ENCODE assay signal across 8 mouse cellular contexts in the genomic region with DNA sequence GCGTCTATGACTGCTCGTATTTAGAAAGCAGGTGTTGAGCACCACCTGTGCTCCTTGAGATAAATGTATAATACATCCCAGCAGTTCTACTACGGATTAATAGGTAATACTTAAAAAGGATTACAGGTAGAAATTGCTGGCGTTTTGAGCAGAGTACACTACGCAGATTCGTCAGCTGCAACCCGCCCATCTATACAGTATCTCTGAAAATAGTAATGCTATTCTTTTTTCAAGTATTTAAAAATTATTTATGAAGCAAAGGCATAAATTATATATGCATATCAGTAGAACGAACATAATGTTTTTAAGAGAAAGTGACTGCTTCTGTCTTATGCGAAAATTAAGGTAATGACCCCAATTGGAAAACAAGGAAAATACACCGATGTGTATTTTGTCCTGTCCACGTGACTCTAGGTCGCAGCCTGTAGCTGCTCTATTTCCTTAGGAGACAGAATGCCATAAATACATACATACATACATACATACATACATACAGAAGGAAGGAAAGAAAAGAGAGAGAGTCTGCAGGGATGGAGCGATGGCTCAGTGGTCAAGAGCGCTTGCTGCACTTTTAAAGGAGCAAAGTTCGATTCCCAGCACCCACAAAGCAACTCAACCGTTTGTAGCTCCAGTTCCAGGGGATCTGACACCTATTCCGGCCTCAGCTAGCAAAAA. TPM values are rescaled to one million over a fixed set of nuclear protein-coding genes. Genes with fewer than 3 reads are reported as not detected.
DNase-seq lines count a peak whose midpoint lies in the region; ATAC-seq lines count a peak whose summit lies in the region.

No protein-coding gene starts in this region.

- peak overlapping the region; percentile 43 for H3K4me2 ChIP-seq in neural tube, embryonic 14.5 days (ENCODE audit: low read depth, low read length)

- peaks cover 17% of the 10 kb centered on the region for H3K4me1 ChIP-seq in limb, embryonic 10.5 days
- H3K4me1 ChIP-seq in neural tube, embryonic 14.5 days (ENCODE audit: control insufficient read depth, insufficient read depth, low read length): peaks cover 8% of the 10 kb centered on the region; the same call in 1 of the 2 replicates

- peak; percentile 52 for DNase-seq in embryo, embryonic 10 days (ENCODE audit: low spot score)
- DNase-seq in embryo, embryonic 11 days: no peak
- DNase-seq in urinary bladder, postnatal 14 days (ENCODE audit: low spot score): peak; percentile 7
- DNase-seq in urinary bladder, postnatal 4 days (ENCODE audit: low spot score in 2 of 2): no peak
- no peak for DNase-seq in limb, embryonic 10.5 days (ENCODE audit: low spot score)
- no peak for DNase-seq in right cerebral cortex, postnatal 4 days
- DNase-seq in cerebellum, adult 9-11 months: no peak

- H3K9me3 ChIP-seq in limb, embryonic 10.5 days (replicated peaks): no peaks in the 10 kb centered on the region
- H3K9me3 ChIP-seq in neural tube, embryonic 14.5 days (ENCODE audit: control insufficient read depth, low read length): no peaks in the 10 kb centered on the region

- under 1% methylated on average over 17 of the region's 17 CpGs for WGBS in limb, embryonic 10.5 days
- WGBS in neural tube, embryonic 14.5 days: under 1% methylated on average over 17 of the region's 17 CpGs

- H3K9ac ChIP-seq in neural tube, embryonic 14.5 days (replicated peaks; ENCODE audit: low read depth, low read length): no peak overlapping the region

- peak; percentile 68 for ATAC-seq in neural tube, embryonic 14.5 days (ENCODE audit: low read depth)

- H3K27ac ChIP-seq in limb, embryonic 10.5 days: peak overlapping the region; percentile 93
- H3K27ac ChIP-seq in neural tube, embryonic 14.5 days (ENCODE audit: low read depth, low read length): peak overlapping the region; percentile 57; the same call in 1 of the 2 replicates

- peak overlapping the region; percentile 86 for H3K4me3 ChIP-seq in limb, embryonic 10.5 days
- peak overlapping the region; percentile 69 for H3K4me3 ChIP-seq in neural tube, embryonic 14.5 days (ENCODE audit: low read depth, low read length)

- no peaks in the 10 kb centered on the region for H3K36me3 ChIP-seq in limb, embryonic 10.5 days
- no peaks in the 10 kb centered on the region for H3K36me3 ChIP-seq in neural tube, embryonic 14.5 days (ENCODE audit: control insufficient read depth, insufficient read depth, low read length)

- no peaks in the 10 kb centered on the region for H3K27me3 ChIP-seq in limb, embryonic 10.5 days (ENCODE audit: low read depth, poor library complexity, severe bottlenecking)
- H3K27me3 ChIP-seq in neural tube, embryonic 14.5 days (ENCODE audit: control insufficient read depth, insufficient read depth, low read length): no peaks in the 10 kb centered on the region

RNA-seq across cellular contexts. Expression of a gene that starts 0.6 kb away (rescaled TPM):
- 32.7 and 37.7 TPM in 2 replicates for polyA plus RNA-seq in limb, embryonic 10.5 days (2016; fragmentation: Nextera tagmentation; extraction: Ambion mirVana)
- polyA plus RNA-seq in neural tube, embryonic 14.5 days (2014; fragmentation: Nextera tagmentation; extraction: Ambion mirVana): 38.0 and 41.7 TPM in 2 replicates

RNA-seq across cellular contexts. Expression of a gene that starts 5.5 kb away (rescaled TPM):
- polyA plus RNA-seq in limb, embryonic 10.5 days (2016; fragmentation: Nextera tagmentation; extraction: Ambion mirVana): 0.08 TPM in 1 of 2 replicates, not detected in the other
- 0.30 and 0.54 TPM in 2 replicates for polyA plus RNA-seq in neural tube, embryonic 14.5 days (2014; fragmentation: Nextera tagmentation; extraction: Ambion mirVana)

Comparison
In these comparisons a context has a peak if more than half of its experiments do, and no peak if none do; other contexts are left out.
1. DNase-seq: peak in embryo, embryonic 10 days (single experiment) and urinary bladder, postnatal 14 days (single experiment); none in embryo, embryonic 11 days (single experiment), urinary bladder, postnatal 4 days (0 of 2), limb, embryonic 10.5 days (single experiment), right cerebral cortex, postnatal 4 days (single experiment) and cerebellum, adult 9-11 months (single experiment).